8 mouse cellular contexts compared by ENCODE assay signal in the genomic region with DNA sequence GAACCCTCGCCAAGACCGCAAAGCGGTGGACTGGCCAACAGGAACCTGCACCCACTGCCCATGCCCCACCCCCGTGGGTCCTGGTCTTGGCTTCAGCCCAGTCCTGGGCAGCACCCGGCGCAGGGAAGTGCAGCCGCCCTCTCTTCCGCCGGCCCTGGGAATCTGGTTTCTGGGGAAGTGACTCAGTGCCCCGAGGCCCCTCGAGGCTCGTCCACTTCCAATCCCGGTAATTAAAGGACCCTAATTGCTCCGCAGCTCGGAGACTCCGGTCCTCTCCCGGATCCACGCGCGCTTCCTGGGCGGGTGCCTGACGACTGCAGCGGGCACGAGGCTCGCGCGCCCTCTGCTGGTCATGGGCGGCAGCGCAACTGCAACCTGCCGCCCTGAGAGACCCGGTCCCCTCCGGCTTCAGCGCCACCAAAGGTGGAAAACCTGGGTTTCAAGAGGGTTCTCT. TPM values are rescaled to one million over a fixed set of nuclear protein-coding genes. Genes with fewer than 3 reads are reported as not detected.
DNase-seq lines count a peak whose midpoint lies in the region; ATAC-seq and TF ChIP-seq lines count a peak whose summit lies in the region.

No protein-coding gene starts in this region.

- TF ChIP-seq CTCF in C2C12 (IDR thresholded peaks at IDR 0.05; ENCODE audit: control insufficient read depth, insufficient read depth, insufficient read length): peak; percentile 98
- TF ChIP-seq CTCF in bone marrow macrophage, adult 2 months (IDR thresholded peaks at IDR 0.05; ENCODE audit: low read depth, low read length): peak; percentile 92
- TF ChIP-seq CTCF in embryonic fibroblast, embryonic 13.5 days (IDR thresholded peaks at IDR 0.05; ENCODE audit: borderline replicate concordance, insufficient read depth, low read length): peak; percentile 93
- TF ChIP-seq CTCF in liver, embryonic 14.5 days (IDR thresholded peaks at IDR 0.05; ENCODE audit: low read depth): peak; percentile 98

- peak; percentile 51; the same call in 1 of the 2 replicates for ATAC-seq in heart, embryonic 12.5 days (ENCODE audit: insufficient number of reproducible peaks, low FRiP score)
- peak; percentile 67 for ATAC-seq in kidney, embryonic 16.5 days (ENCODE audit: low FRiP score, low TSS enrichment)
- ATAC-seq in liver, embryonic 14.5 days (ENCODE audit: insufficient read depth): peak; percentile 66
- ATAC-seq in stomach, embryonic 14.5 days (ENCODE audit: insufficient number of reproducible peaks, insufficient read depth, low FRiP score, low read depth): peak; percentile 68; the same call in 1 of the 2 replicates

- H3K79me2 ChIP-seq in C2C12 (ENCODE audit: control insufficient read depth, insufficient read depth): no peaks in the 10 kb centered on the region

- no peaks in the 10 kb centered on the region for H3K36me3 ChIP-seq in C2C12 (ENCODE audit: control insufficient read depth, insufficient read depth)
- H3K36me3 ChIP-seq in heart, embryonic 12.5 days: no peaks in the 10 kb centered on the region
- no peaks in the 10 kb centered on the region for H3K36me3 ChIP-seq in kidney, embryonic 16.5 days (ENCODE audit: insufficient read depth, low read length)
- H3K36me3 ChIP-seq in liver, embryonic 14.5 days (replicated peaks; ENCODE audit: control insufficient read depth, insufficient read depth, low read depth): no peaks in the 10 kb centered on the region
- no peaks in the 10 kb centered on the region for H3K36me3 ChIP-seq in stomach, embryonic 14.5 days (ENCODE audit: control insufficient read depth, insufficient read depth, low read length)

- peaks cover 38% of the 10 kb centered on the region for H3K4me1 ChIP-seq in bone marrow macrophage, adult 2 months (ENCODE audit: control insufficient read depth, insufficient read depth, low read length)
- peaks cover 9% of the 10 kb centered on the region for H3K4me1 ChIP-seq in embryonic fibroblast, embryonic 13.5 days (ENCODE audit: control insufficient read depth, insufficient read depth, low read length)
- H3K4me1 ChIP-seq in heart, embryonic 12.5 days (replicated peaks): peaks cover 35% of the 10 kb centered on the region
- peaks cover 35% of the 10 kb centered on the region for H3K4me1 ChIP-seq in kidney, embryonic 16.5 days (ENCODE audit: insufficient read depth, low read length)
- peaks cover 12% of the 10 kb centered on the region in 2 experiments for H3K4me1 ChIP-seq in liver, embryonic 14.5 days (replicated peaks; ENCODE audit: control insufficient read depth in 2 of 2, insufficient read depth in 2 of 2, low read length in 1 of 2)
- H3K4me1 ChIP-seq in stomach, embryonic 14.5 days (ENCODE audit: control insufficient read depth, insufficient read depth, low read length): peaks cover 10% of the 10 kb centered on the region; the same call in 1 of the 2 replicates

- H3ac ChIP-seq in C2C12 (ENCODE audit: control insufficient read depth, insufficient read length, low read depth): peak overlapping the region; percentile 16

- peak overlapping the region; percentile 70 for H3K9ac ChIP-seq in heart, embryonic 12.5 days
- peak overlapping the region; percentile 65 for H3K9ac ChIP-seq in kidney, embryonic 16.5 days (replicated peaks; ENCODE audit: low read length)
- H3K9ac ChIP-seq in liver, embryonic 14.5 days (replicated peaks): peak overlapping the region; percentile 44
- 0 out of 2 replicates have a peak overlapping the region, but pooled peaks have one; percentile 22 for H3K9ac ChIP-seq in stomach, embryonic 14.5 days (replicated peaks; ENCODE audit: low read depth, low read length)

- H3K4me2 ChIP-seq in heart, embryonic 12.5 days: peak overlapping the region; percentile 88
- peak overlapping the region; percentile 88 for H3K4me2 ChIP-seq in kidney, embryonic 16.5 days (replicated peaks; ENCODE audit: low read depth, low read length)
- H3K4me2 ChIP-seq in liver, embryonic 14.5 days (ENCODE audit: low read depth): peak overlapping the region; percentile 78
- peak overlapping the region; percentile 64 for H3K4me2 ChIP-seq in stomach, embryonic 14.5 days (replicated peaks; ENCODE audit: low read depth, low read length)

- peak overlapping the region; percentile 18 for H3K4me3 ChIP-seq in C2C12 (ENCODE audit: insufficient read depth, poor library complexity, severe bottlenecking)
- H3K4me3 ChIP-seq in bone marrow macrophage, adult 2 months (ENCODE audit: insufficient read depth, low read length): peak overlapping the region; percentile 45
- peak overlapping the region; percentile 41 for H3K4me3 ChIP-seq in embryonic fibroblast, embryonic 13.5 days (ENCODE audit: insufficient read depth, low read length)
- peak overlapping the region; percentile 59 for H3K4me3 ChIP-seq in heart, embryonic 12.5 days
- peak overlapping the region; percentile 56 for H3K4me3 ChIP-seq in kidney, embryonic 16.5 days (ENCODE audit: low read length)
- peak overlapping the region; percentile 46 to 54 for H3K4me3 ChIP-seq in liver, embryonic 14.5 days (ENCODE audit: insufficient read depth in 1 of 2, low read depth in 2 of 2, low read length in 2 of 2)
- H3K4me3 ChIP-seq in stomach, embryonic 14.5 days (ENCODE audit: low read depth, low read length): peak overlapping the region; percentile 44

- WGBS in heart, embryonic 12.5 days: under 1% methylated on average over 33 of the region's 33 CpGs
- WGBS in kidney, embryonic 16.5 days: under 1% methylated on average over 33 of the region's 33 CpGs
- WGBS in liver, embryonic 14.5 days (ENCODE audit: insufficient replicate concordance): under 1% methylated on average over 33 of the region's 33 CpGs
- WGBS in stomach, embryonic 14.5 days: under 1% methylated on average over 33 of the region's 33 CpGs

- H3K27ac ChIP-seq in bone marrow macrophage, adult 2 months (ENCODE audit: insufficient read depth, low read depth, low read length): peak overlapping the region; percentile 72
- no peak overlapping the region for H3K27ac ChIP-seq in embryonic fibroblast, embryonic 13.5 days (ENCODE audit: insufficient read depth, low read length)
- H3K27ac ChIP-seq in heart, embryonic 12.5 days (ENCODE audit: poor library complexity, severe bottlenecking): no peak overlapping the region
- no peak overlapping the region for H3K27ac ChIP-seq in kidney, embryonic 16.5 days (ENCODE audit: low read length)
- no peak overlapping the region for H3K27ac ChIP-seq in liver, embryonic 14.5 days
- H3K27ac ChIP-seq in stomach, embryonic 14.5 days (ENCODE audit: low read length): no peak overlapping the region

- TF ChIP-seq POLR2A in bone marrow macrophage, adult 2 months (IDR thresholded peaks at IDR 0.05; ENCODE audit: borderline replicate concordance, low read depth, low read length): no peak
- TF ChIP-seq POLR2A in embryonic fibroblast, embryonic 13.5 days (IDR thresholded peaks at IDR 0.05; ENCODE audit: low read depth, low read length): no peak

- TF ChIP-seq EP300 in liver, embryonic 14.5 days (IDR thresholded peaks at IDR 0.05; ENCODE audit: low read depth): no peak

- no peaks in the 10 kb centered on the region for H3K79me3 ChIP-seq in C2C12 (ENCODE audit: low read depth)

- no peaks in the 10 kb centered on the region for H3K27me3 ChIP-seq in C2C12 (ENCODE audit: control insufficient read depth, insufficient read depth, insufficient read length)
- peaks cover 15% of the 10 kb centered on the region for H3K27me3 ChIP-seq in heart, embryonic 12.5 days (replicated peaks)
- H3K27me3 ChIP-seq in kidney, embryonic 16.5 days (ENCODE audit: insufficient read depth, low read length): peaks cover 10% of the 10 kb centered on the region; the same call in 1 of the 2 replicates
- H3K27me3 ChIP-seq in liver, embryonic 14.5 days (ENCODE audit: control insufficient read depth, insufficient read depth, low read length): peaks cover 11% of the 10 kb centered on the region
- no peaks in the 10 kb centered on the region for H3K27me3 ChIP-seq in stomach, embryonic 14.5 days (ENCODE audit: control insufficient read depth, insufficient read depth, low read length)

- DNase-seq in liver, embryonic 14.5 days (ENCODE audit: low read depth in 3 of 3, low spot score in 3 of 3): no peak
- peak; percentile 86 for DNase-seq in neural tube, embryonic 10.5 days (ENCODE audit: extremely low spot score, low spot score)

- H3K9me3 ChIP-seq in heart, embryonic 12.5 days (replicated peaks): no peaks in the 10 kb centered on the region
- H3K9me3 ChIP-seq in kidney, embryonic 16.5 days (ENCODE audit: low read length): no peaks in the 10 kb centered on the region
- no peaks in the 10 kb centered on the region for H3K9me3 ChIP-seq in liver, embryonic 14.5 days (ENCODE audit: control insufficient read depth, low read length)
- H3K9me3 ChIP-seq in stomach, embryonic 14.5 days (ENCODE audit: control insufficient read depth, low read depth, low read length): no peaks in the 10 kb centered on the region

TF ChIP-seq in C2C12, 6 proteins besides CTCF, POLR2A, EP300 and RAD21 (continues in another document):
- TF ChIP-seq MYOG (IDR thresholded peaks at IDR 0.05; ENCODE audit: control insufficient read depth, extremely low read depth, insufficient read length): no peak
- peak; percentile 47 for TF ChIP-seq MAX (IDR thresholded peaks at IDR 0.05)
- TF ChIP-seq CEBPB (IDR thresholded peaks at IDR 0.05; ENCODE audit: low read depth): no peak

RNA-seq across cellular contexts. Expression of a gene that starts 5.2 kb away (rescaled TPM):
- 46.2 TPM for polyA plus RNA-seq in C2C12 (2012; fragmentation: generic; extraction: Trizol)
- 69.5 and 77.5 TPM in 2 replicates for polyA plus RNA-seq in bone marrow macrophage, adult 2 months (2012; ENCODE audit: insufficient read depth, insufficient read length, missing spikeins)
- polyA plus RNA-seq in embryonic fibroblast, embryonic 13.5 days (2011; ENCODE audit: insufficient read length, low read depth, missing spikeins): 21.1 and 23.6 TPM in 2 replicates
- polyA plus RNA-seq in heart, embryonic 12.5 days (2016; fragmentation: Nextera tagmentation; extraction: Ambion mirVana): 22.6 and 24.9 TPM in 2 replicates
- 17.4 and 17.8 TPM in 2 replicates for polyA plus RNA-seq in kidney, embryonic 16.5 days (2015; fragmentation: Nextera tagmentation; extraction: Ambion mirVana)
- 7.2 and 8.6 TPM in 2 replicates for polyA plus RNA-seq in liver, embryonic 14.5 days (2012; rRNA removed)
- 5.4 and 5.6 TPM in 2 replicates for polyA plus RNA-seq in liver, embryonic 14.5 days (2014; fragmentation: Nextera tagmentation; extraction: Ambion mirVana)
- 15.4 and 17.2 TPM in 2 replicates for polyA plus RNA-seq in stomach, embryonic 14.5 days (2014; fragmentation: Nextera tagmentation; extraction: Ambion mirVana)

RNA-seq across cellular contexts. Expression of a gene that starts 6.1 kb away (rescaled TPM):
- polyA plus RNA-seq in C2C12 (2012; fragmentation: generic; extraction: Trizol): 12.9 TPM
- 6.5 and 6.6 TPM in 2 replicates for polyA plus RNA-seq in bone marrow macrophage, adult 2 months (2012; ENCODE audit: insufficient read depth, insufficient read length, missing spikeins)
- polyA plus RNA-seq in embryonic fibroblast, embryonic 13.5 days (2011; ENCODE audit: insufficient read length, low read depth, missing spikeins): 4.8 and 6.4 TPM in 2 replicates
- 17.1 and 17.8 TPM in 2 replicates for polyA plus RNA-seq in heart, embryonic 12.5 days (2016; fragmentation: Nextera tagmentation; extraction: Ambion mirVana)
- 28.9 and 33.2 TPM in 2 replicates for polyA plus RNA-seq in kidney, embryonic 16.5 days (2015; fragmentation: Nextera tagmentation; extraction: Ambion mirVana)
- polyA plus RNA-seq in liver, embryonic 14.5 days (2012; rRNA removed): 2.4 and 2.8 TPM in 2 replicates
- polyA plus RNA-seq in liver, embryonic 14.5 days (2014; fragmentation: Nextera tagmentation; extraction: Ambion mirVana): 2.4 and 2.6 TPM in 2 replicates
- 17.6 and 17.8 TPM in 2 replicates for polyA plus RNA-seq in stomach, embryonic 14.5 days (2014; fragmentation: Nextera tagmentation; extraction: Ambion mirVana)
